In the genomic region with DNA sequence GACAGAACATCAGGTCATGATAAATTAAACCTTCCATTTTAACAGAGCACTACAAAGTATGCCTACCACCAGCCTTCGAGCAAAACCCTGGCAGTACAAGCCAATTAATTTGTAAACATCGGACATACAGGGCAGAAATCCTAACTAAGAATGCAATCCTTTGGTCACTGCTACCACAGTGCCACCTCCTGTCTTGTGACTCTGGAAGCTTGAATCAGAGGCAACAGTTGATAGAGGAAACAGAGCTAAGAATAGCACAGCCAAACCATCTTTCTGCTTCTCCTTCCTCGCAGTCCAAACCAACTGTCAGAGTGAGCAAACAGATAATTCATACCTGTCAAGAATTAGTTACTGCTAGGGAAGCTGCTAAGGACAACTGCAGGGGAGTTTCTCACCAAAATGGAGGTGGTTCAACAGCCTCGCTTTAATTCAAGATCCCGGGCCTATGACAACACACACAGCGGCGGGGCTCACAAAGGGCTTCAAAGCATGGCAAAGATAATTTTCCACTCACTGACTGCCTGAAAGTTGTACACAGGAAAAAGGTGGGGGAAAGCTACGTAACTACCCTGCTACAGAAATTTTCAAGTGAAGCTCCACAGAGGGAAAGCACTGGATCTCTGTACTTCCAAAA, we compare ENCODE assay signal across 8 mouse cellular contexts. TPM values are rescaled to one million over a fixed set of nuclear protein-coding genes. Genes with fewer than 3 reads are reported as not detected.
A peak's percentile ranks its signal among the peaks of the same experiment; 100 is the strongest.
DNase-seq lines count a peak whose midpoint lies in the region; ATAC-seq lines count a peak whose summit lies in the region.

No protein-coding gene starts in this region.

- H3K27me3 ChIP-seq in hindbrain, embryonic 13.5 days: no peaks in the 10 kb centered on the region
- H3K27me3 ChIP-seq in hindbrain, embryonic 12.5 days: no peaks in the 10 kb centered on the region
- no peaks in the 10 kb centered on the region for H3K27me3 ChIP-seq in forebrain, embryonic 14.5 days (replicated peaks; ENCODE audit: control insufficient read depth, insufficient read depth, low read length)

- H3K9me3 ChIP-seq in hindbrain, embryonic 13.5 days: no peaks in the 10 kb centered on the region
- H3K9me3 ChIP-seq in hindbrain, embryonic 12.5 days (replicated peaks): no peaks in the 10 kb centered on the region
- H3K9me3 ChIP-seq in forebrain, embryonic 14.5 days (replicated peaks; ENCODE audit: control insufficient read depth, low read length): no peaks in the 10 kb centered on the region

- WGBS in hindbrain, embryonic 13.5 days: 76% methylated on average over 8 of the region's 8 CpGs
- WGBS in hindbrain, embryonic 12.5 days: 84% methylated on average over 8 of the region's 8 CpGs
- WGBS in forebrain, embryonic 14.5 days: 84% methylated on average over 8 of the region's 8 CpGs

- no peak overlapping the region for H3K27ac ChIP-seq in hindbrain, embryonic 13.5 days
- no peak overlapping the region for H3K27ac ChIP-seq in hindbrain, embryonic 12.5 days
- no peak overlapping the region for H3K27ac ChIP-seq in forebrain, embryonic 14.5 days (ENCODE audit: low read depth, low read length)

- no peak for ATAC-seq in hindbrain, embryonic 13.5 days (ENCODE audit: low FRiP score)
- no peak for ATAC-seq in hindbrain, embryonic 12.5 days (ENCODE audit: low FRiP score)
- no peak for ATAC-seq in forebrain, embryonic 14.5 days
- ATAC-seq in erythroid progenitor cell, adult 5-6 weeks (replicated peaks; ENCODE audit: low FRiP score, poor library complexity, severe bottlenecking): no peak

- peaks cover 22% of the 10 kb centered on the region for H3K36me3 ChIP-seq in hindbrain, embryonic 13.5 days
- H3K36me3 ChIP-seq in hindbrain, embryonic 12.5 days: peaks cover 22% of the 10 kb centered on the region
- H3K36me3 ChIP-seq in forebrain, embryonic 14.5 days (ENCODE audit: control insufficient read depth, insufficient read depth, low read length): peaks cover 25% of the 10 kb centered on the region

- DNase-seq in T-cell, adult 2 months (ENCODE audit: low spot score): peak; percentile 47
- DNase-seq in heart, postnatal 4 days: peak; percentile 49
- peak; percentile 47 for DNase-seq in lung, postnatal 36 days
- DNase-seq in forebrain, embryonic 14.5 days (ENCODE audit: low spot score): no peak
- no peak for DNase-seq in retina, embryonic 14.5 days (ENCODE audit: low spot score)

- peaks cover 48% of the 10 kb centered on the region for H3K4me1 ChIP-seq in hindbrain, embryonic 13.5 days (replicated peaks)
- H3K4me1 ChIP-seq in hindbrain, embryonic 12.5 days: peaks cover 43% of the 10 kb centered on the region
- peaks cover 26% of the 10 kb centered on the region for H3K4me1 ChIP-seq in forebrain, embryonic 14.5 days (ENCODE audit: control insufficient read depth, insufficient read depth, low read length)

- no peak overlapping the region for H3K9ac ChIP-seq in hindbrain, embryonic 13.5 days
- no peak overlapping the region for H3K9ac ChIP-seq in hindbrain, embryonic 12.5 days
- H3K9ac ChIP-seq in forebrain, embryonic 14.5 days (ENCODE audit: low read length): no peak overlapping the region

- H3K4me2 ChIP-seq in hindbrain, embryonic 13.5 days: 0 out of 2 replicates have a peak overlapping the region, but pooled peaks have one; percentile 0
- H3K4me2 ChIP-seq in hindbrain, embryonic 12.5 days (replicated peaks): no peak overlapping the region
- H3K4me2 ChIP-seq in forebrain, embryonic 14.5 days (ENCODE audit: low read length): no peak overlapping the region

- no peak overlapping the region for H3K4me3 ChIP-seq in hindbrain, embryonic 13.5 days
- no peak overlapping the region for H3K4me3 ChIP-seq in hindbrain, embryonic 12.5 days
- no peak overlapping the region for H3K4me3 ChIP-seq in forebrain, embryonic 14.5 days (ENCODE audit: low read depth, low read length)

RNA-seq across cellular contexts. Expression of gene Igf2bp3, which starts 6.3 kb away (rescaled TPM):
- polyA plus RNA-seq in hindbrain, embryonic 13.5 days (2015; fragmentation: Nextera tagmentation; extraction: Ambion mirVana): 43.7 and 45.0 TPM in 2 replicates
- polyA plus RNA-seq in hindbrain, embryonic 12.5 days (2016; fragmentation: Nextera tagmentation; extraction: Ambion mirVana): 95.3 and 100 TPM in 2 replicates
- 10 to 100 TPM; 17.2 to 18.5 TPM for total RNA-seq in heart, postnatal 4 days (2021)
- polyA plus RNA-seq in forebrain, embryonic 14.5 days (2014; fragmentation: Nextera tagmentation; extraction: Ambion mirVana): 30.6 and 32.9 TPM in 2 replicates
- total RNA-seq in erythroid progenitor cell, adult 5-6 weeks (2015; ENCODE audit: low replicate concordance): not detected in 2 replicates
- total RNA-seq in erythroid progenitor cell, adult 5-6 weeks (2017; ENCODE audit: low replicate concordance): not detected in 2 replicates

RNA-seq across cellular contexts. Expression of gene Tra2a, which starts 55.4 kb away (rescaled TPM):
- 133 and 143 TPM in 2 replicates for polyA plus RNA-seq in hindbrain, embryonic 13.5 days (2015; fragmentation: Nextera tagmentation; extraction: Ambion mirVana)
- 142 and 148 TPM in 2 replicates for polyA plus RNA-seq in hindbrain, embryonic 12.5 days (2016; fragmentation: Nextera tagmentation; extraction: Ambion mirVana)
- 10 to 100 TPM; 41.3 to 49.4 TPM for total RNA-seq in heart, postnatal 4 days (2021)
- polyA plus RNA-seq in forebrain, embryonic 14.5 days (2014; fragmentation: Nextera tagmentation; extraction: Ambion mirVana): 76.3 and 84.1 TPM in 2 replicates
- total RNA-seq in erythroid progenitor cell, adult 5-6 weeks (2015; ENCODE audit: low replicate concordance): 176 and 196 TPM in 2 replicates
- total RNA-seq in erythroid progenitor cell, adult 5-6 weeks (2017; ENCODE audit: low replicate concordance): 116 and 133 TPM in 2 replicates

Comparison
In these comparisons a context has a peak if more than half of its experiments do, and no peak if none do; other contexts are left out.
1. DNase-seq: peak in T-cell, adult 2 months (single experiment), heart, postnatal 4 days (single experiment) and lung, postnatal 36 days (single experiment); none in forebrain, embryonic 14.5 days (single experiment) and retina, embryonic 14.5 days (single experiment).